In genomic region chr11:97123282-97123890, GRCm38 (mm10) we compare ENCODE assay signal across 9 mouse cellular contexts. TPM values are rescaled to one million over a fixed set of nuclear protein-coding genes. Genes with fewer than 3 reads are reported as not detected.
DNase-seq lines count a peak whose midpoint lies in the region; ATAC-seq and TF ChIP-seq lines count a peak whose summit lies in the region.
"Had no signal": no experiment of that assay in that cellular context is flagged by ENCODE, and none has a peak within 500 bp of the region (broad histone marks: within the 10 kb centered on the region; RNA-seq: fewer than 3 reads in every experiment).

No protein-coding gene starts in this region.

- TF ChIP-seq POLR2A in MEL (IDR thresholded peaks at IDR 0.05; ENCODE audit: control insufficient read depth in 1 of 2, insufficient read depth in 1 of 2, low read depth in 1 of 2, low read length in 2 of 2, poor library complexity in 1 of 2) = no peak; a peak in 1 of 4 replicates

- TF ChIP-seq EP300 in MEL (IDR thresholded peaks at IDR 0.05; ENCODE audit: low read depth in 1 of 2, low read length in 2 of 2) = no peak
- no peak for TF ChIP-seq EP300 in liver, embryonic 14.5 days (IDR thresholded peaks at IDR 0.05; ENCODE audit: low read depth)

- DNase-seq in A20 (ENCODE audit: low read depth, low spot score) (peak; percentile 32), MEL (ENCODE audit: low read depth, low spot score) (peak; percentile 87)
- no peak for DNase-seq in liver, embryonic 14.5 days (ENCODE audit: low read depth in 3 of 3, low spot score in 3 of 3)
- no peak for DNase-seq in limb, embryonic 10.5 days (ENCODE audit: low spot score)
- no peak for DNase-seq in spleen, adult 18-20 months
- DNase-seq: lung, postnatal 10 days had no signal

- H3K79me2 ChIP-seq in MEL (ENCODE audit: control insufficient read depth, insufficient read depth, low read length, poor library complexity) = no peaks in the 10 kb centered on the region; the same call in 1 of the 2 replicates

- no peaks in the 10 kb centered on the region for H3K36me3 ChIP-seq in hindbrain, embryonic 12.5 days
- H3K36me3 ChIP-seq in hindbrain, embryonic 16.5 days (ENCODE audit: control insufficient read depth, insufficient read depth, low read length) = no peaks in the 10 kb centered on the region
- peaks cover 0 to 9% of the 10 kb centered on the region in 2 experiments; a peak in 2 of 4 replicates for H3K36me3 ChIP-seq in MEL (ENCODE audit: control insufficient read depth in 1 of 2, insufficient read depth in 2 of 2, low read length in 2 of 2)
- H3K36me3 ChIP-seq in liver, embryonic 14.5 days (replicated peaks; ENCODE audit: control insufficient read depth, insufficient read depth, low read depth) = no peaks in the 10 kb centered on the region
- H3K36me3 ChIP-seq in limb, embryonic 10.5 days = no peaks in the 10 kb centered on the region
- H3K36me3 ChIP-seq: stomach, embryonic 15.5 days had no signal

- H3K27me3 ChIP-seq in hindbrain, embryonic 12.5 days = peaks cover 36% of the 10 kb centered on the region
- peaks cover 3% of the 10 kb centered on the region for H3K27me3 ChIP-seq in hindbrain, embryonic 16.5 days (replicated peaks; ENCODE audit: control insufficient read depth, insufficient read depth, low read length)
- peaks cover 1% of the 10 kb centered on the region in 2 experiments for H3K27me3 ChIP-seq in MEL (ENCODE audit: control insufficient read depth in 1 of 2, insufficient read depth in 2 of 2, low read length in 2 of 2)
- peaks cover 2% of the 10 kb centered on the region for H3K27me3 ChIP-seq in liver, embryonic 14.5 days (ENCODE audit: control insufficient read depth, insufficient read depth, low read length)
- peaks cover 46% of the 10 kb centered on the region for H3K27me3 ChIP-seq in limb, embryonic 10.5 days (ENCODE audit: low read depth, poor library complexity, severe bottlenecking)

- no peak overlapping the region for H3K4me3 ChIP-seq in hindbrain, embryonic 12.5 days
- H3K4me3 ChIP-seq in hindbrain, embryonic 16.5 days (ENCODE audit: low read length) = no peak overlapping the region
- H3K4me3 ChIP-seq in MEL (ENCODE audit: control insufficient read depth in 1 of 2, insufficient read depth in 1 of 2, low read depth in 2 of 2, low read length in 2 of 2) = peak overlapping the region in 1 of 2 experiments; percentile 28; a peak in 1 of 4 replicates
- no peak overlapping the region for H3K4me3 ChIP-seq in liver, embryonic 14.5 days (ENCODE audit: insufficient read depth in 1 of 2, low read depth in 2 of 2, low read length in 2 of 2)
- H3K4me3 ChIP-seq in limb, embryonic 10.5 days = no peak overlapping the region
- H3K4me3 ChIP-seq: stomach, embryonic 15.5 days had no signal

- H3K9me3 ChIP-seq in hindbrain, embryonic 12.5 days (replicated peaks) = no peaks in the 10 kb centered on the region
- H3K9me3 ChIP-seq in hindbrain, embryonic 16.5 days (ENCODE audit: control insufficient read depth, low read length) = no peaks in the 10 kb centered on the region
- H3K9me3 ChIP-seq in MEL (replicated peaks; ENCODE audit: insufficient read depth, low read length) = no peaks in the 10 kb centered on the region
- H3K9me3 ChIP-seq in liver, embryonic 14.5 days (ENCODE audit: control insufficient read depth, low read length) = no peaks in the 10 kb centered on the region
- no peaks in the 10 kb centered on the region for H3K9me3 ChIP-seq in limb, embryonic 10.5 days (replicated peaks)
- H3K9me3 ChIP-seq: stomach, embryonic 15.5 days had no signal

- H3K9ac ChIP-seq in hindbrain, embryonic 12.5 days = no peak overlapping the region
- H3K9ac ChIP-seq in hindbrain, embryonic 16.5 days (ENCODE audit: low read depth, low read length) = no peak overlapping the region
- H3K9ac ChIP-seq in MEL (ENCODE audit: control insufficient read depth, low read depth, low read length, poor library complexity, severe bottlenecking) = peak overlapping the region; percentile 65
- H3K9ac ChIP-seq in liver, embryonic 14.5 days (replicated peaks) = no peak overlapping the region
- H3K9ac ChIP-seq: stomach, embryonic 15.5 days had no signal

- H3K4me1 ChIP-seq in hindbrain, embryonic 12.5 days = peaks cover 35% of the 10 kb centered on the region
- peaks cover 7% of the 10 kb centered on the region for H3K4me1 ChIP-seq in hindbrain, embryonic 16.5 days (ENCODE audit: control insufficient read depth, insufficient read depth, low read depth, low read length)
- peaks cover 3 to 6% of the 10 kb centered on the region in 2 experiments; a peak in 3 of 4 replicates for H3K4me1 ChIP-seq in MEL (ENCODE audit: control insufficient read depth in 1 of 2, insufficient read depth in 2 of 2, low read length in 2 of 2)
- peaks cover 0 to 2% of the 10 kb centered on the region in 2 experiments; a peak in 2 of 4 replicates for H3K4me1 ChIP-seq in liver, embryonic 14.5 days (replicated peaks; ENCODE audit: control insufficient read depth in 2 of 2, insufficient read depth in 2 of 2, low read length in 1 of 2)
- peaks cover 76% of the 10 kb centered on the region for H3K4me1 ChIP-seq in limb, embryonic 10.5 days

- 0 out of 2 replicates have a peak, but pooled peaks have one; percentile 3 for ATAC-seq in hindbrain, embryonic 12.5 days (ENCODE audit: low FRiP score)
- no peak for ATAC-seq in hindbrain, embryonic 16.5 days
- no peak for ATAC-seq in liver, embryonic 14.5 days (ENCODE audit: insufficient read depth)

- peak; percentile 20 for TF ChIP-seq RAD21 in MEL (IDR thresholded peaks at IDR 0.05; ENCODE audit: low read depth, low read length)

- H3K27ac ChIP-seq in hindbrain, embryonic 12.5 days = no peak overlapping the region
- H3K27ac ChIP-seq in hindbrain, embryonic 16.5 days (ENCODE audit: low read depth, low read length) = no peak overlapping the region
- no peak overlapping the region for H3K27ac ChIP-seq in MEL (ENCODE audit: control insufficient read depth, low read depth, low read length)
- H3K27ac ChIP-seq in liver, embryonic 14.5 days = no peak overlapping the region
- no peak overlapping the region; the same call in 1 of the 2 replicates for H3K27ac ChIP-seq in limb, embryonic 10.5 days
- H3K27ac ChIP-seq: stomach, embryonic 15.5 days had no signal

- WGBS in hindbrain, embryonic 12.5 days = 19% methylated on average over 11 of the region's 11 CpGs
- WGBS in hindbrain, embryonic 16.5 days = 17% methylated on average over 10 of the region's 11 CpGs
- whole genome bisulfite sequencing in liver, embryonic 14.5 days (ENCODE audit: insufficient replicate concordance) = 10% methylated on average over 11 of the region's 11 CpGs
- WGBS in limb, embryonic 10.5 days = 18% methylated on average over 11 of the region's 11 CpGs

- peak; percentile 52 to 78 (median 76) for TF ChIP-seq CTCF in MEL (IDR thresholded peaks at IDR 0.05 in 2 of 3, conservative IDR thresholded peaks at IDR 0.05 in 1 of 3; ENCODE audit: control insufficient read depth in 1 of 3, insufficient read depth in 1 of 3, low read depth in 2 of 3, low read length in 3 of 3, poor library complexity in 1 of 3, severe bottlenecking in 1 of 3)
- TF ChIP-seq CTCF in liver, embryonic 14.5 days (IDR thresholded peaks at IDR 0.05; ENCODE audit: low read depth) = peak; percentile 65

- H3K4me2 ChIP-seq in hindbrain, embryonic 12.5 days (replicated peaks) = 0 out of 2 replicates have a peak overlapping the region, but pooled peaks have one; percentile 3
- H3K4me2 ChIP-seq in hindbrain, embryonic 16.5 days (ENCODE audit: low read length) = no peak overlapping the region
- no peak overlapping the region for H3K4me2 ChIP-seq in liver, embryonic 14.5 days (ENCODE audit: low read depth)
- H3K4me2 ChIP-seq: stomach, embryonic 15.5 days had no signal

TF ChIP-seq in MEL, 35 proteins besides CTCF, POLR2A, EP300 and RAD21 (continues in another document):
- TF ChIP-seq SMC3 (IDR thresholded peaks at IDR 0.05; ENCODE audit: low read depth, low read length) = 0 out of 2 replicates have a peak, but pooled peaks have one; percentile 28
- no peak for TF ChIP-seq POLR2AphosphoS5 (IDR thresholded peaks at IDR 0.05; ENCODE audit: borderline replicate concordance, low read depth, low read length)
- TF ChIP-seq CHD1 (IDR thresholded peaks at IDR 0.05; ENCODE audit: low read depth, low read length) = no peak
- no peak for TF ChIP-seq UBTF (IDR thresholded peaks at IDR 0.05; ENCODE audit: borderline replicate concordance, insufficient read depth, low read depth, low read length)
- TF ChIP-seq MEF2A (IDR thresholded peaks at IDR 0.05; ENCODE audit: extremely low read depth, insufficient replicate concordance, low read depth, low read length, poor library complexity, severe bottlenecking) = no peak
- no peak for TF ChIP-seq MYB (IDR thresholded peaks at IDR 0.05; ENCODE audit: low read depth, low read length)
- TF ChIP-seq JUND (IDR thresholded peaks at IDR 0.05; ENCODE audit: low read depth, low read length) = no peak
- TF ChIP-seq E2F4 (IDR thresholded peaks at IDR 0.05; ENCODE audit: borderline replicate concordance, low read depth, low read length) = no peak
- TF ChIP-seq USF2 (IDR thresholded peaks at IDR 0.05; ENCODE audit: borderline replicate concordance in 1 of 2, insufficient read depth in 1 of 2, low read depth in 1 of 2, low read length in 2 of 2) = no peak
- TF ChIP-seq SIN3A (IDR thresholded peaks at IDR 0.05; ENCODE audit: low read length) = peak; percentile 32; the same call in 1 of the 2 replicates
- TF ChIP-seq HCFC1 (IDR thresholded peaks at IDR 0.05; ENCODE audit: low read depth, low read length) = peak; percentile 61

RNA-seq across cellular contexts. Expression of gene Tbx21, which starts 8.3 kb away (rescaled TPM):
- 0.10 TPM in 1 of 2 replicates, not detected in the other for polyA plus RNA-seq in hindbrain, embryonic 12.5 days (2016; fragmentation: Nextera tagmentation; extraction: Ambion mirVana)
- 0.15 and 0.22 TPM in 2 replicates for polyA plus RNA-seq in hindbrain, embryonic 16.5 days (2015; fragmentation: Nextera tagmentation; extraction: Ambion mirVana)
- total RNA-seq in MEL (2012; rRNA removed) = not detected in 2 replicates
- polyA plus RNA-seq in MEL (2012; ENCODE audit: insufficient read depth in 1 of 2, insufficient read length in 2 of 2, low read depth in 1 of 2, low replicate concordance in 2 of 2, missing spikeins in 1 of 2) = not detected
- 0.02 and 0.05 TPM in 2 replicates for polyA plus RNA-seq in liver, embryonic 14.5 days (2012; rRNA removed)
- polyA plus RNA-seq in liver, embryonic 14.5 days (2014; fragmentation: Nextera tagmentation; extraction: Ambion mirVana) = not detected in 2 replicates
- 0.05 and 0.08 TPM in 2 replicates for polyA plus RNA-seq in limb, embryonic 10.5 days (2016; fragmentation: Nextera tagmentation; extraction: Ambion mirVana)
- polyA plus RNA-seq: stomach, embryonic 15.5 days had no signal

RNA-seq across cellular contexts. Expression of gene Tbkbp1, which starts 27.9 kb away (rescaled TPM):
- 10.1 and 10.5 TPM in 2 replicates for polyA plus RNA-seq in hindbrain, embryonic 12.5 days (2016; fragmentation: Nextera tagmentation; extraction: Ambion mirVana)
- 7.2 and 7.8 TPM in 2 replicates for polyA plus RNA-seq in hindbrain, embryonic 16.5 days (2015; fragmentation: Nextera tagmentation; extraction: Ambion mirVana)
- 10.3 and 11.7 TPM in 2 replicates for total RNA-seq in MEL (2012; rRNA removed)
- polyA plus RNA-seq in MEL (2012; ENCODE audit: insufficient read depth in 1 of 2, insufficient read length in 2 of 2, low read depth in 1 of 2, low replicate concordance in 2 of 2, missing spikeins in 1 of 2) = 10 to 100 TPM in 1 of 2 experiments, not detected in 1; 33.5 TPM
- polyA plus RNA-seq in liver, embryonic 14.5 days (2012; rRNA removed) = 2.4 and 2.6 TPM in 2 replicates
- 0.90 and 1.6 TPM in 2 replicates for polyA plus RNA-seq in liver, embryonic 14.5 days (2014; fragmentation: Nextera tagmentation; extraction: Ambion mirVana)
- 6.1 and 7.8 TPM in 2 replicates for polyA plus RNA-seq in limb, embryonic 10.5 days (2016; fragmentation: Nextera tagmentation; extraction: Ambion mirVana)

Comparison
In these comparisons a context has a peak if more than half of its experiments do, and no peak if none do; other contexts are left out.
1. DNase-seq: peak in A20 (single experiment) and MEL (single experiment); none in liver, embryonic 14.5 days (0 of 3), limb, embryonic 10.5 days (single experiment) and spleen, adult 18-20 months (0 of 2).